Mouse (Mus musculus) cerebellum, postnatal 4 days (tissue): ENCODE measurements at regions not wholly inside any gene's neighbourhood (a gene's known extent, or its start where the extent isn't known, plus 50 kb on each side); places are given as distances from the start of the nearest gene placed in this dataset.

Experiments used
- DNase-seq, 2 experiments: peaks; one replicate each; pipeline ENCODE4 v3.0.0; 2022; ENCODE audit warnings: low spot score in 2 of 2, mixed read lengths in 1 of 2

DNA sequence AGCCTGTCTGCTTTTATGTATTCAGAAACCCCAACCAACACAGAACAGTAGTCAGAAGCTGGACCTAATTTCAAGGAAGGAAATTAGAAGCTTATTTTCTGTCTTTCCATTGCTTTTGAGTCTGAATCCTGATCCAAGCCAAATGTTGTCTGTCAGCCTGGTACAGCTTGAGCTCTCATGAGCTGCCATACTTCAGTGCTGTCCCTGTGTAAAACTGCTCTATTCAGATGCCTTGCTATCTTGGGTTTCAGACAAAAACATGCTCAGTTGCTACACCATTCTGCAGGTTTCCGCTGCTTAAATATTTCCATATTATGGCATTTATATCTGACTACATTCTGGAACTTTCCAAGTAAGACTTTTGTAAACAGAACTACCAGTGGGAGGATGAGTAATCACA is 1403.2 kb downstream of the Epha7 start:
- DNase-seq = no peak

DNA sequence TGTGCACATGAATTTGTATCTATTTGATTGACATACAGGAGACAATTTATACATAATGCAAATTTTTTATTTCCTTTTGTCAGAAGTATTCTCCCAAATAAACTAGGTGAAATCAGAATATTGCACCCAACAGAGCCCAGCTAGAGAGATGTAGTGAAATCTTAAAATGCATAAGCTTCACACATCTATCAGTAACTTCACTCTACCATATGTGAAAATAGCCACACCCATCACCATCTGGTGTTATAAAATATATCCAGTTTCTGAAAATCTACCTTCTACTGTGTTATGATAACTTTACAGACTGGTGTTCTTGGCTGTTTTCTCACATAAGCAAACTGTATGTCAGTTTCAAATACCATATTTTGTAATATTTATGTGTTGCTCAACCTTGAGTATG is 1414.2 kb downstream of the Epha7 start:
- DNase-seq = no peak

DNA sequence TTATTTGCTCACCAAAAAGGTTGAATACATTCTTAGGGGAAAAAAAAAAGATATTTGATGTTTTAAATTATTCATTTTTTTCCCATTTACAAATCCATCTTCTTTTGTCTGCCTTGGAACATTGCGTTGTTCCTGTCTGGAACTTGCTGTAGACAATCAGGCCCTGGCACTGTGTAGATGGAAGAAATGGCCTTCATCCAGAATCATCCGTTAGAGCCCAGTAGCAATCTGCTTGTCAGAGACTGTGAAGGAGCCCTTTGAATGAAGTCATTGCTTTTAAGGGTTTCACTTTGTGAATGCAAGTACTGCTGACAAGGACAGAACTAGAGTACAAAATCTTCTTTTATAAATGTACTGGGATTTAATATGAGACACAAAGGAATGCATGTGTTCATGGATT is 1449.2 kb downstream of the Epha7 start:
- DNase-seq = peak in 1 of 2 experiments; percentile 3

DNA sequence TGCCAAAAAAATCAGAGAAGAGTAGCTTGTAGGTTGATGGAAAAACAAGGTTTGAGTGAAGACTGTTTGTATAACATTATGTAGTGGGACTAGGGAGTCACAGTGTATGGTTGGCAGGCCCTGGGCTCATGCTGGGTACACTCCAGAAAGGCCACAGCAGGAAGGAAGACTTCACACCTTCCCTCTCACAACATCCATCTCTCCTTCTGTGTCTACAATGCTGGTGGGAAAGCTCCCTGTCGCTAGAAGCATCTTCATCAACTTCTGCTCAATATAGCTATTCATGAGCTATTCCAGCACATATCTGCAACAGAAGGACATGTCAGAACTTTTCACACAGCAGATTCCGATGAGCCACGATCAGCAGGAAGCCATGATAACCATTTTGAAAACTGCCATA is 1455.1 kb downstream of the Epha7 start:
- DNase-seq = no peak

DNA sequence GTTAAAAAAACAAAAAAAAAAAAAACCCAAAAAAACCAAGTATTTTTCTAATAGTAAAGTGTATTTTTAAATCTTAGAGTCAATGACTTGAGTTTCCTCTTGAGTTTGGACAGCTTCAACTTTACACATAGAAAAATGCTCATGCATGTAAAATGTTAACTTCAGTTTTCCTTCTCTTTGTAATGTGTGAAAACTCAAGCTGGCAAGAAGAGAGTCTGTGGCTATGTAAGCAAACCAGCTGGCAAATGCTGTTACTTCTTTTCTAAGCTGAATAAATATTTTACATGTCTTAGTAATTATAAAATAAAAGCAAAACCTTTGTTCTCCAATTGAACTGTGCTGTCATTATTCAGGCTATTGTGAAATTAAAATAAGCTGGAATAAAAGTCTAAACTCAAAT is 1457.1 kb downstream of the Epha7 start:
- DNase-seq = no peak

DNA sequence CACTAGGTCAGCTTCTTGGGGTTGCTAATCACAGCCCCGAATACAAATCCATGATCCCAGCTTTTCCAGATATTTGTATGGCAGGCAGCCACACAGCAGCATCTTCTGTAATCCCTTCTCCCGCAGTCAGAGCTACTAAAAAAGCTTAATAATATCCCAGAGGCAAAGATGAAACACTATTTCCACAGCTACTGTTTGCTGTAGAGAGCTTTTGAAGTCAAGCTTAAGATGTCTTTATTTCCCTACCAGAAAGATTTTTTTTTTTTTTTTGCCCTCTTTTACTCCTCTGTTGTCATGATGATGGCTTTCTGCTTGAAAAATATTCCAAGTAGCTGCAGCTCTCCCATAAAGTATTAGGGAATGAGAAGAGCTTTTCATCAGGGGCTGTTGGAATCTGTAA is 1499.5 kb downstream of the Epha7 start:
- DNase-seq = no peak

DNA sequence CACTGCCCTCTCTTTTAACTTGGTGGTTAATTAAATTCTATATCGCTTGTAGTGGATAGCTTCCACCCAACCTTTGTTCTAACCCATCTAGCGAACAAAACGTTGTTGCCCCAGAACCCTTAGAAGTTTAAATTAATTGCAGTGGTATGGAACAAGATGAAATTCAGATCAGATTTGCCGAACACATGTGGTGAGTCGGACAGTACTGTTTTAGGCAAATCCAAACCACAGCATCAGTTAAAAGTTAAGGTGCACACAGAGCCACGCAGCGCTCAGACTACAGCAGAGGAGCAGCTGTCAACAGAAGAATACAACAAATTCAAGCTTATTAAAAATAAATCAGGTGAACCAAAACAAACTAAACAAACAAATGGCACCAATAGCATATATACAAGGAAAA is 1500.0 kb downstream of the Epha7 start:
- DNase-seq = no peak

DNA sequence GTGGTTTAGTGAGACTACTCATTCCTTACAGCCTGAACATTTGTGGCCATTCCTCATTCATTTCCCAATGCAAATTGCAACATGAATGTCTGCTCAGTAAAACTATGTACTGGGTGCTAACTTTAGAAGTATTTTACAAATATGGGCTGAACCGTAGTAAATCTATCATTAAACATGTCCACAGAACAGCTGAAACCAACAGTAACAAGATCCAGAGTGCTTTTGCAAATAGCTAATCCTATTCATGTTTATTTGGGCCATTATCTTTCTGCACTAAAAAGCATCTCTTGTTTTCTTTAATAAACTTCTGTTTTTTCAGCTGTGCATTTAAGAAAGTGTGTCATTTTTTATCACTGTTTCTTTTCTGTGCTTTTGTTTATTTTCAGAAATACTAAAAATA is 1502.4 kb downstream of the Epha7 start:
- DNase-seq = no peak

DNA sequence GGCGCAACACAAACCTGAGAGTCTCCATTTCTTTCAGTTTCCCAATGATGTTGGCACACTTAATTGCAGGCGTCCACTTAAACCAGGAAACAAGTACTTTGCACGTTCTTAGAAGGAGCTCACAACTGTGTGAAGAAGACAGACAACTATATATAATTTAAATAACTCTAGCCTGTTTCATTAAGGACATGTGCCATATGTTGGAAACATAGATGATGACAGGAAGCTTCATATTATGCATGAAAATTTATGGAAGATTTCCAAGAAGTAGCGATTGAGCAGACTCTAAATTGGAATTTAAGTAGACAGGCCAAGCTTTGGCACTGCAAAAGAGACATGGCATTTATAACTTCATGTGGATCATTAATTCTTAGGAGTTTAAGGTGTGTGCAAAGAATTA is 1504.1 kb downstream of the Epha7 start:
- no peak for DNase-seq

DNA sequence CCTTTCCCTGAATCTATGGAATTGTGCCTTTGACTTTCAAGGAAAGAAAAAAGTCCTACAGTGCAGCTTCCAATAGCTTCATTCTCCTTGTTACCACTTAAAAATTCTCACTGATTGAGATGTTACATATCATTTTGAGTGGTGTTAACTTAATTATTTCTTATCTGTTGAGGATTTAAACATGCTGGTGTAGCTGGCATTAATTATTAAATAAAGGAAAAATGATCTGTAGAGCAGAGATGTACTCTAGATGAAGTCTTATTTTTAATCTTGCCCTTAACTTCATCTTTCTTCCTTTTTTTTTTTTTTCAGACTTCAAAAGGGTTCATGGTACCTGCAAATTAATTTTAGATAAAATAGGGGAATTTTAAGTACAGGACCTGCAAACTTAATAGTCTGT is 1507.1 kb downstream of the Epha7 start:
- DNase-seq = no peak

DNA sequence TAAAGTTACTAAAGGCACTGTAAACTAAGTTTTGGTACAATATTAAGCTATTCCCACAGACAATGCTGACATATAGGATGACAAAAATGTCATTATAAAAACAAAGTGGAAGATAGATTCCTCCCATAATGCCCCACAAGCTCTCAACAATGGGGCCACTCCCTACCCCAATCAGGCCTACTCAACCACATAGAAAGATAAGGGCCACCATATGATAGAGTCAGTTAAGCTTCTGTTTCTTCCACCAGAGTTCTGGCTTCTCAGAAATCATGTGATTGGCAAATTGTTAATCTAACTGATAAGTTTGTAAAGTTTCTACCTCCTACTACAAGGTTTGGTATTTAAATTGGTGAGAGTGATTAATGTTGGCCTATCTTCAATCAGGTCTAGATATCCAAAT is 1534.6 kb downstream of the Epha7 start:
- no peak for DNase-seq
